Mouse (Mus musculus): Measurements from ENCODE around the gene Cenpl. TPM values are rescaled to one million over a fixed set of nuclear protein-coding genes. Genes with fewer than 3 reads are reported as not detected.
"Not testable (repeated sequence)": the region's sequence is repeated elsewhere in the genome, so short reads cannot be mapped to it uniquely, and the experiment has no call there.

Cenpl gene
- 19.3 and 20.6 TPM in 2 replicates for total RNA-seq (2014; fragmentation: Nextera tagmentation)
- 4.5 and 6.4 TPM in 2 replicates for total RNA-seq (2017)
- polyA plus RNA-seq (2012) = 8.6 and 9.0 TPM in 2 replicates

- H3K4me1 ChIP-seq (ENCODE audit: insufficient read depth, low read depth, low read length) = peaks cover 38% of the 10 kb centered on the region
- peak; percentile 79 for DNase-seq (ENCODE audit: low spot score)
- no peak for TF ChIP-seq GATA1 (IDR thresholded peaks at IDR 0.05; ENCODE audit: borderline replicate concordance, low read length)
- TF ChIP-seq GATA2 (IDR thresholded peaks at IDR 0.05; ENCODE audit: borderline replicate concordance, low read depth, low read length) = no peak
- TF ChIP-seq POLR2AphosphoS5 (IDR thresholded peaks at IDR 0.05; ENCODE audit: insufficient replicate concordance, low read depth, low read length) = no peak
- TF ChIP-seq CTCF (IDR thresholded peaks at IDR 0.05; ENCODE audit: low read depth, low read length) = no peak
- no peak for TF ChIP-seq TAL1 (conservative IDR thresholded peaks at IDR 0.05; ENCODE audit: low read depth, low read length)
- peaks cover 43% of the 10 kb centered on the region for H3K36me3 ChIP-seq (replicated peaks)
- H3K4me3 ChIP-seq (ENCODE audit: low read depth, low read length) = peak within 1 kb of the TSS; percentile 74
- H3K27me3 ChIP-seq (ENCODE audit: insufficient read depth, low read length) = no peaks in the 10 kb centered on the region
- no peaks in the 10 kb centered on the region for H3K9me3 ChIP-seq (replicated peaks)
- peak; percentile 96 for ATAC-seq (ENCODE audit: extremely low read depth, insufficient number of reproducible peaks, low FRiP score, poor library complexity, severe bottlenecking)
Measured at GRCm38 (mm10) chr1:161070352-161071271, at the start of gene Cenpl, which contains the start of gene Dars2. Gene Cenpl, plus strand, starts transcription at chr1:161070713. Gene Dars2, minus strand, starts transcription at chr1:161070658.

- Histone ChIP-seq H3K4me3 (ENCODE audit: low read depth, low read length) (no peak overlapping the region), H3K36me3 (replicated peaks) (peaks cover 32% of the 10 kb centered on the region), H3K4me1 (ENCODE audit: insufficient read depth, low read depth, low read length) (no peaks in the 10 kb centered on the region), H3K27me3 (ENCODE audit: insufficient read depth, low read length) (no peaks in the 10 kb centered on the region), H3K9me3 (replicated peaks) (no peaks in the 10 kb centered on the region)
- ATAC-seq (ENCODE audit: extremely low read depth, insufficient number of reproducible peaks, low FRiP score, poor library complexity, severe bottlenecking) (no peak), DNase-seq (ENCODE audit: low spot score) (no peak)
- TF ChIP-seq TAL1 (conservative IDR thresholded peaks at IDR 0.05; ENCODE audit: low read depth, low read length) (no peak), GATA2 (IDR thresholded peaks at IDR 0.05; ENCODE audit: borderline replicate concordance, low read depth, low read length) (no peak), POLR2AphosphoS5 (IDR thresholded peaks at IDR 0.05; ENCODE audit: insufficient replicate concordance, low read depth, low read length) (no peak), CTCF (IDR thresholded peaks at IDR 0.05; ENCODE audit: low read depth, low read length) (no peak), GATA1 (IDR thresholded peaks at IDR 0.05; ENCODE audit: borderline replicate concordance, low read length) (no peak)
Measured at GRCm38 (mm10) chr1:161025410-161026210, 44.9 kb upstream of the Cenpl start.

- TF ChIP-seq POLR2AphosphoS5 (IDR thresholded peaks at IDR 0.05; ENCODE audit: insufficient replicate concordance, low read depth, low read length) = no peak
- TF ChIP-seq CTCF (IDR thresholded peaks at IDR 0.05; ENCODE audit: low read depth, low read length) = no peak
- TF ChIP-seq TAL1 (conservative IDR thresholded peaks at IDR 0.05; ENCODE audit: low read depth, low read length) = no peak
- no peak for TF ChIP-seq GATA2 (IDR thresholded peaks at IDR 0.05; ENCODE audit: borderline replicate concordance, low read depth, low read length)
- no peak for TF ChIP-seq GATA1 (IDR thresholded peaks at IDR 0.05; ENCODE audit: borderline replicate concordance, low read length)
- H3K4me3 ChIP-seq (ENCODE audit: low read depth, low read length) = no peak overlapping the region
- H3K36me3 ChIP-seq (replicated peaks) = peaks cover 41% of the 10 kb centered on the region
- no peak for ATAC-seq (ENCODE audit: extremely low read depth, insufficient number of reproducible peaks, low FRiP score, poor library complexity, severe bottlenecking)
- no peaks in the 10 kb centered on the region for H3K27me3 ChIP-seq (ENCODE audit: insufficient read depth, low read length)
- H3K4me1 ChIP-seq (ENCODE audit: insufficient read depth, low read depth, low read length) = no peaks in the 10 kb centered on the region; the same call in 1 of the 2 replicates
- H3K9me3 ChIP-seq (replicated peaks) = no peaks in the 10 kb centered on the region
- DNase-seq (ENCODE audit: low spot score) = no peak
Measured at GRCm38 (mm10) chr1:161027196-161027595, 43.3 kb upstream of the Cenpl start.

GRCm38 (mm10) chr1:161028427-161028826 is 42.1 kb upstream of the Cenpl start:
- H3K4me1 ChIP-seq (ENCODE audit: insufficient read depth, low read depth, low read length) = peaks cover 10% of the 10 kb centered on the region
- peaks cover 46% of the 10 kb centered on the region for H3K36me3 ChIP-seq (replicated peaks)
- not testable (repeated sequence) for H3K27me3 ChIP-seq (ENCODE audit: insufficient read depth, low read length); H3K9me3 ChIP-seq (replicated peaks); DNase-seq (ENCODE audit: low spot score); H3K4me3 ChIP-seq (ENCODE audit: low read depth, low read length); ATAC-seq (ENCODE audit: extremely low read depth, insufficient number of reproducible peaks, low FRiP score, poor library complexity, severe bottlenecking)

GRCm38 (mm10) chr1:161030058-161030457 is 40.5 kb upstream of the Cenpl start:
- Histone ChIP-seq H3K4me3 (ENCODE audit: low read depth, low read length) (no peak overlapping the region), H3K36me3 (replicated peaks) (peaks cover 43% of the 10 kb centered on the region), H3K4me1 (ENCODE audit: insufficient read depth, low read depth, low read length) (peaks cover 18% of the 10 kb centered on the region), H3K9me3 (replicated peaks) (no peaks in the 10 kb centered on the region), H3K27me3 (ENCODE audit: insufficient read depth, low read length) (no peaks in the 10 kb centered on the region)
- ATAC-seq (ENCODE audit: extremely low read depth, insufficient number of reproducible peaks, low FRiP score, poor library complexity, severe bottlenecking) (no peak), DNase-seq (ENCODE audit: low spot score) (no peak)
- TF ChIP-seq POLR2AphosphoS5 (IDR thresholded peaks at IDR 0.05; ENCODE audit: insufficient replicate concordance, low read depth, low read length) = no peak
- TF ChIP-seq TAL1 (conservative IDR thresholded peaks at IDR 0.05; ENCODE audit: low read depth, low read length) = no peak
- TF ChIP-seq GATA1 (IDR thresholded peaks at IDR 0.05; ENCODE audit: borderline replicate concordance, low read length) = no peak
- no peak for TF ChIP-seq CTCF (IDR thresholded peaks at IDR 0.05; ENCODE audit: low read depth, low read length)
- no peak for TF ChIP-seq GATA2 (IDR thresholded peaks at IDR 0.05; ENCODE audit: borderline replicate concordance, low read depth, low read length)

GRCm38 (mm10) chr1:161031881-161032280 is 38.6 kb upstream of the Cenpl start:
- TF ChIP-seq GATA2 (IDR thresholded peaks at IDR 0.05; ENCODE audit: borderline replicate concordance, low read depth, low read length) (no peak), TAL1 (conservative IDR thresholded peaks at IDR 0.05; ENCODE audit: low read depth, low read length) (no peak), GATA1 (IDR thresholded peaks at IDR 0.05; ENCODE audit: borderline replicate concordance, low read length) (no peak), CTCF (IDR thresholded peaks at IDR 0.05; ENCODE audit: low read depth, low read length) (no peak), POLR2AphosphoS5 (IDR thresholded peaks at IDR 0.05; ENCODE audit: insufficient replicate concordance, low read depth, low read length) (no peak)
- ATAC-seq (ENCODE audit: extremely low read depth, insufficient number of reproducible peaks, low FRiP score, poor library complexity, severe bottlenecking) = no peak
- no peaks in the 10 kb centered on the region for H3K27me3 ChIP-seq (ENCODE audit: insufficient read depth, low read length)

More at GRCm38 (mm10) chr1:161031881-161032280, 38.6 kb upstream of the Cenpl start:
- no peak overlapping the region for H3K4me3 ChIP-seq (ENCODE audit: low read depth, low read length)
- H3K4me1 ChIP-seq (ENCODE audit: insufficient read depth, low read depth, low read length) = peaks cover 18% of the 10 kb centered on the region
- peaks cover 56% of the 10 kb centered on the region for H3K36me3 ChIP-seq (replicated peaks)
- H3K9me3 ChIP-seq (replicated peaks) = no peaks in the 10 kb centered on the region
- no peak for DNase-seq (ENCODE audit: low spot score)
